Mouse (Mus musculus): ENCODE data around the gene Pycard.
"Not testable (repeated sequence)": the region's sequence is repeated elsewhere in the genome, so short reads cannot be mapped to it uniquely, and the experiment has no call there.

Pycard gene

DNA sequence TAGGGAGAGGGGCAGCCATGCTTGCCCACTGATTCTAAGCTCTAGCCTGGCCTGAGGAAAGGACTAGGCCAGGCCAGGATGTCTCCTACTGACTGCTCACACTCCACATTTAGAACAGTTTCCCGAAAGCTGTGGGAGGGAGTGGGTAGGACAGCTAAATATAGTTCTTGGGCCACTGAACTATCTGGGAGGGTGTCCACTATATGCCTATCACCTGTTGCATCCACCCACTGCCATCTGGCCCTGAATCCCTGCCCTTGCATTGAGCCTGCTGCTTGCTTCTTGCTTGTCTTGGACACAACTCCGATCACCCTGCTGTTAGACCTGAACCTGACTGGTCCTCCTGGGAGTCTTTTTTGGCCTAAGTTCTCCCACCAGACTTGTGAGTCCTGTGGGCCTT, 10.0 kb upstream of the Pycard start, which contains the start of gene Trim72:
Trim72 (plus strand) TSS at position 262 of the 400 bp plus-strand sequence.
- DNase-seq (ENCODE audit: low spot score in 2 of 2) = peak; percentile 41 to 53

DNA sequence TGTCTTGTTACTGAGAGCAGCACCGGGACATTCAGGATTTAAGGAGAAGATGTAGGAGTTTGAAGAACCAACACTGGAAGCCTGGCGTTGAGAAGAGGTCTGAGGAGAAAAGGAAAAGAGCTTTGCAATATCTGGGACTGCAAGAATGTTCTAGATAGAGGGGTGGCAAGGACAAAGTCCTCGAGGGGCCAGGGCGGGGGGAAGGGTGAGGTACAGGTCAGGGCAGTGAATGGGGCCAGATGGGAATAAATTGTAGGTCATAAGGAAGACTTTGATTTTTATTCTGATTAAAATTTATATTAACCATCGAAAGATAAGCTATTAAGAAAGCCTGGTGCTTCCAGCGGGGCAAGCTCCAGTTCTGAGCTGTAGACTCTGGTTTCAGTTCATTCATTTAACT, 9.4 kb upstream of the Pycard start:
- no peak for DNase-seq (ENCODE audit: low spot score in 2 of 2)

DNA sequence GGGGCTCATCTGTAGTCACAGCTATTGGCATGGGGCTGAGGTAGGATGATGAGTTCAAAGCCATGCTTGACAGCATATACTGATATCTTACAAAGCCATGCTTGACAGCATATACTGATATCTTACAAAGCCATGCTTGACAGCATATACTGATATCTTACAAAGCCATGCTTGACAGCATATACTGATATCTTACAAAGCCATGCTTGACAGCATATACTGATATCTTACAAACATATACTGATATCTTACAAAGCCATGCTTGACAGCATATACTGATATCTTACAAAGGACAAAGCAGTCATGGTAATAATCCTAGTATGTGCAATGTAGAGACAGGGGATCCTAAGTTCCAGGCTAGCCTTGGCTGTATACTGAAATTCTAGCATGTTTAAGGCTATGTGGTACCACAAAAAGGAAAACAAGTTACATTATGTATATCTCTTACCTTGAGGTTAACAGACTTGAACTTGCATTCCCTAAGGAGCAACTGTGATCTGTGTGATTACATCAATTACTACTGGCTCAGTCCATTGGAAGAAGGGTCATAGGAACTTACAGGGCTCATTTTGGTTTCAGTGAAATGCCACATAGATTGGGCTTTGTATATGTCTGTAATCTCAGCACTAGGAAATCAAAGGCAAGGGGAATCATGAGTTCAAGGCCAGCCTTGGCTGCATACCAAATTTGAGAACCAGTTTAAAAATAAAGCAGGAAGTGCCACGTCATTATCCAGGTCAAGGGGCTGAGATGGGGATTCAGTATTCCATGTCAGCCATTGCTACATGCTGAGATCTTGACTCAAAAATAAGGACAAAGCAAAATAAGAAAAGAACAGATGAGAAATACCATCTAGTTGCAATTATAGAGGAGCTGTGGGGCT, 6.6 kb upstream of the Pycard start:
- no peak for DNase-seq (ENCODE audit: low spot score in 2 of 2)

DNA sequence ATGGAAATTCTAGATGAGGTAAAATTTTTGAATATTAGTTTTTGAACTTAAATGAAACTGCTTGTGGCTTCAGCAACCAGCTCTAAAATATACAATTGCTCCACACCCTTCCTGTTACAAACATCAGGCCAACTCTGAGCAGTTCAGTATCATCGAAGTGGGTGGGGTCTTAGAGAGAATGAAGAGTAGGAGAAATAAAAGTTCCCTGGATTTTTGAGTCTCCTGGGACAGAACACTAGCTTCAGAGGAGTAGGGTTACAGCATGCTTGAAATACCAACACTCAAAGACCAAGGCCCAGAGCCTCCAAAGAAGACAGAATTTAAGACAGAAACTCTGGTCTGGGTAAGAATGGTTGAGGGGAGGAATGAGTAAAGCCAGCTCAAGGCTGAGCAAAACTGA, 5.8 kb upstream of the Pycard start:
- DNase-seq (ENCODE audit: low spot score in 2 of 2) = no peak

DNA sequence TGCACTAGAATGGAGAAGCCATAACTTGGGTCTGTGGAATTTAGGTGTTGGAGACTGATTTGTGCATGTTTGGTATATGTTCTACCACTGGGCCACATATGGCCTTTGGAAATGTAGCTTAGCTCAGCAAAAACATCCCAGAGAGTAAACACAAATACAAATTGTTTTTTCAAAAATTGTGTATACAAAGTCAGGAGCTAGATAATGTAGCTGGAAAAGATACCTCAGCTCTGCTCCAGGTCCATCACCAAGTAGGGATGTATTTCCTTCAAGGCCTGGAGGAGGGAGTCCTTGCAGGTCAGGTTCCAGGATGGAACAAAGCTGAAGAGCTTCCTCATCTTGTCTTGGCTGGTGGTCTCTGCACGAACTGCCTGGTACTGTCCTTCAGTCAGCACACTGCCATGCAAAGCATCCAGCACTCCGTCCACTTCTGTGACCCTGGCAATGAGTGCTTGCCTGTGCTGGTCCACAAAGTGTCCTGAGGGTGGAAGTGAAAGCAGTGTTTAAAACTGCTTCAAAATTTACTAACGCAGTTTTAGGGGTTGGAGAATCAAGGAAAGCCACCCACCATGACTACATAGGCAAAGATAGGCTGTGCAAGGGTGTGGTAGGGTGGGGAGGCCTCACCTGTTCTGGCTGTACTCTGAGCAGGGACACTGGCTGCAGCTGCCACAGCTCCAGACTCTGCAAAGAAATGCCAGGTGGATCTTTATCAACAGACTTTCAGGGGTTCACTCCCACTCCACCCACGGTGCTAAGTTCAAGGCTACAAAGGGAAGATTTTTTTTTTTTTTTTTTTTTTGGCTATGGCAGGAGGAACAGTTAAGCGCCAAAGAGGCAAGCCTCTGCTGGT, 953 bp downstream of the Pycard start:
- DNase-seq (ENCODE audit: low spot score in 2 of 2) = no peak

DNA sequence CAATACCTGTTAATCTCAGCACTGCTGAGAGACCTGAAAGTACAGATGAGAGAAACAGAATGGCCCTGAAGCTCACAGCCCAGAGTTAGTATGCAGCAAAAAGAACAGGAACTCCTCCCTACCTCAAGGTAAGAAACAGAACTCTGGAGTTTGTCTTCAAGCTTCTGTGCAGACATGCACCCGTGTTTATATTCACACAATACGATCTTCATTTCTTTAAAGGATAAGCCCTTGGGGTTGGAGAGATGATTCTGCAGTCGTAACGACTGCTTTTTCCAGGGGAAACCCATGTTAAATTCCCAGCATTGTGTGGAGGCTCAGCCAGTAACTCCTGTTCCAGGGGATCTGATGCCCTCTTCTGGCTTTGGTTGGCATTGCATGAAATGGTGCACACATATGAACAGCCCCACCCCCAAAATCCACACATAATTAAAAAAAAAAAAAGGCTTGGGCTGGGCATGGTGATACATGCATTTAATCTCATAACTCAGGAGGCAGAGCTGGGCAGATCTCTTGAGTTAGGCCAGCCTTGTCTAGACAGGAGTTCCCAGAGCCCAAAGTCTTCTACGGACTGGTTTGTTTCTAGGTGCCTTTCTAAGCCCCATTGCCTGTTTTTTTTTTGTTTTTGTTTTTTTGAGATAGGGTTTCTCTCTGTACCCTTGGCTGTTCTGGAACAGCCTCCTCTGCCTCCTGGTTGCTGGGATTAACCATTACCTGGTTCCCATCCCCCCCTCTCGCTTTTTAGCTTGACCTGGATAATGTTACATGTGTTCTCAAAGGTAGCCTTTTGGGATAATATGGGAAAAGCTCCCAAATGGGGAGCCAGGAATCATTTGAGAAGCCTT, 1.8 kb downstream of the Pycard start:
- DNase-seq (ENCODE audit: low spot score in 2 of 2) = peak; percentile 79 to 87

DNA sequence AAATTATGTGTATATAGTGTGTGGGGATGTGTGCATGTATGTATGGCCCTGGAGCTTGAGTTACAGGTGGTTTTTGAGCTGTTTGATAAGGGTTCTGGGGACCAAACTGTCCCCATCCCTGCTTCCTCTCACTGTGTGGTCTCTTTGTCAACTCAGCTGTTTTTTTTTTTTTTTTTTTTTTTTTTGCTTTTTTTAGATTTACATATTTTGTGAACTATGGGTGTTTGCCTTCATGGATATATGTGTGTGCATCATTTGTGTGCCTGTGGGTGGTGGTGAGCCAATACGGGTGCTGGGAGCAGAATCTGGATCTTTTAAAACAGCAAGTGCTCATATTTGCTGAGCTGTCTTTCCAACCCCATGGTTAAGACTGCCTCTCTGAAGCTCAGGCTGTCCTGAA, 4.8 kb downstream of the Pycard start:
- DNase-seq (ENCODE audit: low spot score in 2 of 2) = no peak

DNA sequence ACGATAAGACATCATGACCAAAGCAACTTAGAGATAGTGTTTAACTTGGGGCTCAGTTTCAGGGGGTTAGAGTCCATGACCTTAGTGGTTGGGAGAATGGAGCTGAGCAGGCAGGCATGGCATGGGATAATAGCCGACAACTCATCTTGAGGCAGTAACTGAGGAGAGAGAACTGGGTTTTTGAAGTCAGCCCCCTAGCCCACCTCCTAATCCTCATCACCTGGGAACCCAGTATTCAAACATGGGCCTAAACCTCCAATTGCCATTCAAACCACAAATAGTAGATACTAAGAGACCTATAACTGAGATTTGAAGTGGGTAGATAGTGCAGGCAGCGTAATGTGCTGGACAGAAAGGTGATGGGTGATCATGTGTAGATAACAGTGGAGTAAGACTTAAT, 13.1 kb downstream of the Pycard start:
- DNase-seq (ENCODE audit: low spot score in 2 of 2) = no peak

DNA sequence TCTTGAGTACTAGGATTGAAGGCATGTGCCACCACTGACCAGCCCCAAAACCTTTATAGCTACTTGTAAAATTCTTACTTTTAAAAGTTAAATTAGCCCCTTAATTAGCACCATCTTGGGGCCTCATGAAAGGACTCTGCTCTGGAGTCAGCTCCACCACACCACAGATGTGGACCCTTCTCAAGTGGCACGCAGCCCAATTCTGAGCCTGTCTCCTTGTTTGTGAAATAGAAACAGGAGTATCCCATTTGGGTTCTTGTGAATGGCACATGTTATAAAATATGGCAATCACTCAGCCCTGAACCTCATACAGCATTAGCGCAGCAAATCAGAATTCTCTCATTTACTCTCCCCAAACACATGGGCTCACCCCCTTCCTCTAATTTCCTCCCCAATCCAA, 14.8 kb downstream of the Pycard start:
- no peak for DNase-seq (ENCODE audit: low spot score in 2 of 2)

DNA sequence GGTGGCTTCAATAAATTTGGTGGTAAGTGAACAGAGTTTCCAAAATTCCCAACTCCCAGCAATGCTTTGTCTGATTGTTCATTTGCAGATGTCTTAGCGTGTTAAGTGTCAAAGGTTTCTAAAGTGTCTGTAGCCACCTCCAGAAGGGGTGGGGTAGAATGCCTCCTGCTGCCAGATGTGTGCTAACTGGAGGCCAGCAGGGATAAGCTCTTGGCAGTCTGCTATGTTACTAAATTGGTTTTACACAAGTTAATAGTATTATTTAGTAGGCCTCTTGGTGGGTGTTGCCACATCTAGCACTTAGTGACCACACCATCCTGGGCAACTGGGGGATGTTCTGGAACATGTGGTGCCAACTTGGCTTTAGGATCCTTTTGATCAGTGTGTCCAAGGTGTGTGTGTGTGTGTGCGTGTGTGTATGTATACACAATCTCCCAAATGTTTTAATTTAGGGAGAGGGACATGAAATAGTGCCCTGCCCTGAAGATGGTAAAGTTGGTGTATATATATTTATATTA, 19.2 kb downstream of the Pycard start:
- DNase-seq (ENCODE audit: low spot score in 2 of 2) = no peak

DNA sequence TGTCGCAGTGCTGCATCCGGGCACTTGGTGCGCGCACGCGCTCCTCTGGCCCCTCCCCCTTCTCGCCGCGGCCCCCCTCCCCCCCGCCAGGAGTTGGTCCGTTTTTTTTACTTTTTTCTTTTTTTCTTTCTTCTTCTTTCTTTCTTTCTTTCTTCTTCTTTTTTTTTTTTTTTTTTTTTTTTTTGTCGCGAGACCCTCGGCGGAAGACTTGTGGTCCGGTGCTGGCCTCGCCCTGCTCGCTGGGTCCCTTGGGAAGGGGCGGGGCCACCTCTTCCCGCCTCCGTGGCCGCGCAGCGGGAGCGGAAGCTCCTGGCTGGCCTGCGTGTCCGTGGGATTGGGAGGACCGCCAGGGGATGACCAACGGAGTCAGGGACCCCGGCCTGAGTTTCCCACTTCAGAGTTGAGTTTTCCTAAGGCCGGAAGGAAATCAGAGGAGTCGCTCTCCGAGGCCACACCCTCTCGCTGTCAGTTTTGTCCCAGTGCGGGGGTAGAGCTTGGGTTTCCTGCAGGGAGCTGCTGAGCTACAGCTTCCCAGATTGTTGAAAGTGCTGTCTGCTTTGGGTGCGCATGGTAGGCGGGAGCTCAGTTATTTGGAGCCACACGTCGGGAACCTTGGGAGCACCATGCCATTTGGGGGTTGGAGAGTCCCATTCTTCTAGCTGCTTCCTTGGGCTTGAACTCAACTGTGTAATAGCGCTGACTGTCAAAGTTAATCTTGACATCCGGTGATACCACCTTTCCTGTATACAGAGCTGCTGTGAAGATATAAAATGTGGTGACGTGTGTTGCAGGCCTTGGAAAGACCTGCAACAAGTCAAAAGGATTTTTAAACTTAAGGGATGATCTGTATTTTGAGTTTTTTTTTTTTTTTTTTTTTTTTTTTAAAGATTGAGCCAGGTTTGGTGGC, 25.5 kb downstream of the Pycard start:
- peak; percentile 63 to 70 for DNase-seq (ENCODE audit: low spot score in 2 of 2)

DNA sequence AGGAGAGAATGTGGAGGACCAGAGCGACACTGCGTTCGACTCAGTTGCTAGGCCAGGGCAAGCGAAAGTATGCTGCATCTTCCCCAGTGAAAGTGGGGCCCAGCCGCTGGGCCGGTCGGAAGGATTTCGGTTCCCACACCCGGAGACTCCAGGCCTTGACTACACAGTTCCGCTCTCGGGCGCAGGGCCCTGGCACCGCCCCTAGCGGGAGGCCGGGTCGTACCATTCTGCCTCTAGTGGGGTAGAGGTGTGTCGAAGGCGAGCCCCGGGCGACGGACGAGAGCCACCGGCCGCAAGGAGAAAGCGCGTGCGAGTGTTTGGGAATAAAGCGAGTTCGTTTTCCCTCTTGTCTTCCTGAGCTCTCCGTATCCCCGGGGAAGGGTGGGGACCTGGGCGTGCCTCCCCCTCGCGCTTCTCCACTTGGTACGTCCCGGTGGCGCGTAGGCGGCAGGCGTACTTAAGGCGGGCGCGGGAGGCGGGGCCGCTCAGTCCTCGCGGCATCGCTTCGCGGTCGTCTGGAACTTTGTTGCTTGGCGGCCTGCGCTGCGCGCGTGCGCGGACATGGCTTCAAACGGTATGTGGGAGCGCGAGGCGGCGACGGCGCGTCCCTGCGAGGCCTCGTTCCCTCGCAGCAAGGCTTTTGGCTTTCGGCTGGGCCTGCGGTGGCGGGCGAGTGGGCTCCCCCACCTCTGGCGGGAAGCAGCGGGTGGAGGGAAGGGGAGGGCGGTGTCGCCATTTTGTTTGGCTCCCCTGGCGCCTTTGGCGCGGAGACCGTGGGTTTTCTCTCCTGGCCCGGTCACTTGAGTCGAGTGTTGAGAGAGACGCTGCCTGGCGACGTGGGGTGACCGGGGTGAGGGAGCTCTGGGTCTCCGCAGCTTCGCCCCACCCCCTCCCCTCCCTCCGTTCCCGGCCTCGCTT, 26.4 kb downstream of the Pycard start, which contains the start of gene Fus:
Fus (plus strand) TSS at position 454 of the 918 bp plus-strand sequence.
- DNase-seq (ENCODE audit: low spot score in 2 of 2) = peak; percentile 94

DNA sequence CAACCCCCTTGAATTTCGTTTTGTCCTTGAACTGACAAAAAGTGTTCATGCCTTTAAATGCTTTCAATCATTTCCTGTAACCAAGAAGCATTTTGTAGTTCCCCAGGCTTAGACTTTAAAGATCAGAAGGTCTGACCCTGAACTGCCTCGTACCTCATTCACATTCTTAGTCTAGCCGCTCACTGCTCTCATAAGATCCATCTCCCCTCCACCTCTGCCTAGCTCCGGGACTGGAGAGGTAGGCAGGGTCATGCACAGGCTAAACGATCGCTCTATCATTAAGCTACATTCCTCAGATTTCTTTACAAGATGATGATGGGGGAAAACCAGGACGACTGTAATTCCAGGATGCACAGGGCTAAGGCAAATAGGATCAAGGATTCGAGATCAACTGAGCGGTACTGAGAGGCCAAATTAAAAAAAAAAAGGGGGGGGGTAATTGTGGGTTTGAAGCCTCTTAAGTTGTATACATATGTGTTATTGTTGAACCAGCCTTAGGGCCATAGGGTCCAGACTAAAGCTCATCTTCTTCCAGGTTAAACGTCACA, 27.2 kb downstream of the Pycard start:
- DNase-seq (ENCODE audit: low spot score in 2 of 2) = no peak

DNA sequence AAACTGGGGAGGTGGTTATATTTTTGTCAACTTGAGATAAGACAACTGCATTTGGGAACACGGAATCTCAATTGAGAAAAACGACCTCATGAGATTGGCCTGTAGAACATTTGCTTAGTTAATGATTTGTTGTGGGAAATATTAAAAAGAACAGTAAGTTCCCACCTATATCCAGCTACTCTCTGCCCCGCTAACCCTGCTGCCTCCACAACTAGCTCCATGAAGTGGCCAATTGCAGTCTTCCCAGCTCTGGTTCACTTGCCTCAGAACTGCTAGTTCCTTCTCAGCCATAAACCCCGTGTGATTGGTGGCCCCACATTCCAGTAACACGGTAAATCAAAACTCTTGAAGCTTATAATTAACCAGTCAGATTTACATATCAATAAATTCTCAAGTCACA, 34.3 kb downstream of the Pycard start:
- no peak for DNase-seq (ENCODE audit: low spot score in 2 of 2)

DNA sequence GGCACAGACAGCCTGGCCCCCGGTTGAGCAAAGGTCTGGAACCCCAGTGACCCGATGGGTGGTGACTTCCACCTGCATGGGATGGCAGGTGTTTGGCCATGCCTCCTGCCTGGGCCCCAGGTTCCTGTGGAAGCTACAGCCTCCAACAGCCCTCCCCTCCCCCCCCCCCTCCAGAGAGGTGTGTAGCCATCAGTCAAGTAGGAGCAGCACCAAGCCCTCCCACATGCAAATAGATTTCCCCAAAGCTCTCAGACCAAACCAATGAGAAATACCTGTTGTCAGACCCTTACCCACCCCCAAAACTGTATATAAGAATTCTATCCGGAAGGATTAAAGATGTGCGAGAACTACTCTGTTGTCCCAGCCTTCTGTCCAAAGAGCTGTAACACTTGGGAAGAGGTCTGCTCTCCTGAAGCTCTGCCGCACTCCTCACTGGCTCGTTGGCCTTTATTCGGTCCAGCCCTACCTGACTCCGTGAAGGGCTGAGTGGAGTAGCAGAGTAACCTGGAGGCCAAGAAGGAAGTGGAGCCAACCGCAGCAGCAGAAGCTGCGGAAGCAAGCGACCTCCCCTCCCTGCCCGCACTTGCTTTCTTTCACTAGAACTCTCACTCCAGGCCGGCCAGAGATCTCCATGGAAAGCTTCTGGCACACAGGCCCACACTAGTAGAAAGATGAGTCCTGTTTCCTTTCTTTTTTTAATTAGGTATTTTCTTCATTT, 40.6 kb downstream of the Pycard start:
- DNase-seq (ENCODE audit: low spot score in 2 of 2) = no peak

DNA sequence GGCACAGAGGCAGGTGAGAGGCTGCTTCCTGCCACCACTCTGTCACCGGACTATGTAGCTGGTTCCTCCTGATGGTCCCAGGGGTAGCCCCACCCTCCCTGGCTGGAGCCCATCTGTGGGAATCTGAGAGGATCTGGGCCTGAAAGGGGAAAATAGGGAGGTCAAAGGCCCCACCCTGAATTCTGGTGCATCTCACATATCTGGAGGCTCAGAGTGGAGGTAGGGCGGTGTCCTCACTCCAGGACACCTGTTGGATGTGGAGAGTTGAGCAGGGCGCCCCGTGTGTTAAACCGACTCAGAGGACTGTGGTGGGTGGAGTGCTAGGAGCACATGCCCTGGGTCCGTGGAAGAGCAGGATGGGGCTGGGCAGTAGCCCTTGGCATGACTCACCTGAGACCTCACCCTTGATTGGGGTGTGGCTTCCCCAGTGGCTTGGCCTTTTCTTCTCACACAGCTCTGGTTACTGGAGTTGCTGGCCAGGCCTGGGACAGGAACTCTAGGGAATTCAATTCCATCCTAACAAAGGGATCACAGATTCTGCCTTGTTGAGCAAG, 47.1 kb downstream of the Pycard start, which contains the start of gene Prss36:
Prss36 (minus strand) TSS at position 256 of the 554 bp plus-strand sequence.
- no peak for DNase-seq (ENCODE audit: low spot score in 2 of 2)

DNA sequence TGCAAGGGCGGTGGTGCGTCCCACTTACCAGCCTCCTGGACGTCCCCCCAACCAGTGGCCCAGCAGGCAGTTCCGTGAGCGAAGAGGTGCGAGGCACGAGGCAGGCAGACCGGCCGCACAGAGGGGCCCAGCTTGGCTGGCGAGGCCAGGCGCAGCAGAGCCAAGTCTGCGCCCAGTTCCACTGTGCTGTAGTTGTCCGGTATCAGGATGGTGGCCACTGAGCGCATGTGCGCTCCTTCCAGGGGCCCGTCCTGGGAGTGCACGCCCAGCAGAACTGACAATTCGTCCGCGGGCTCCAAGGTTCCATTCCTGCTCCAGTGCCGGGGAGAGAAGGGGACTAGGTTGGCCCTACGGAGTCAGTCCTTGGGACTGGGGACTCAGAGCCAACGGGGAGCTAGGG, 49.1 kb downstream of the Pycard start:
- no peak for DNase-seq (ENCODE audit: low spot score in 2 of 2)

DNA sequence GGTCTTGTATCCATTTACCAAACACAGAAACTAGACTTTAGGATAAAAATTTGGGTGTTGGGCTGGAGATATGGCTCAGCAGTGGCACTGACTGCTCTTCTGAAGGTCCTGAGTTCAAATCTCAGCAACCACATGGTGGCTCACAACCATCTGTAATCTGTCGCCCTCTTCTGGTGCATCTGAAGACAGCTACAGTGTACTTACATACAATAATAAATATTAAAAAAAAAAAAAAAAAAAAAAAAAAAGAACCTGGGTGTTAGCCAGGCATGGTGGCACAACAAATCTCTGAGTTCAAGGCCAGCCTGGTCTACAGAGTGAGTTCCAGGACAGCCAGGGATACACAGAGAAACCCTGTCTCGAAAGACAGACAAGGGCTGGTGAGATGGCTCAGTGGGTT, 51.6 kb downstream of the Pycard start:
- not testable (repeated sequence) for DNase-seq (ENCODE audit: low spot score in 2 of 2)

Data from right cerebral cortex, adult 2 months (tissue).